Mouse (Mus musculus) cerebellum, postnatal 10 days (tissue): ENCODE measurements at regions not wholly inside any gene's neighbourhood (a gene's known extent, or its start where the extent isn't known, plus 50 kb on each side); places are given as distances from the start of the nearest gene placed in this dataset.

Experiments used
- DNase-seq, 2 experiments: peaks; one replicate each; pipeline ENCODE4 v3.0.0; 2021; ENCODE audit warnings: mixed read lengths in 2 of 2

GRCm38 (mm10) chr9:68268551-68268950, 385.0 kb upstream of the Rora start:
- peak; percentile 54 for DNase-seq

GRCm38 (mm10) chr9:68302232-68302925, 351.2 kb upstream of the Rora start:
- peak; percentile 4 to 12 for DNase-seq

GRCm38 (mm10) chr9:68330721-68331120, 322.9 kb upstream of the Rora start:
- DNase-seq: peak in 1 of 2 experiments; percentile 30

GRCm38 (mm10) chr9:68340921-68341320, 312.7 kb upstream of the Rora start:
- DNase-seq: no peak

- peak; percentile 52 to 69 for DNase-seq
Measured at GRCm38 (mm10) chr9:68341511-68341910, 312.1 kb upstream of the Rora start.

- no peak for DNase-seq
Measured at GRCm38 (mm10) chr9:68347426-68347825, 306.2 kb upstream of the Rora start.

GRCm38 (mm10) chr9:68351466-68351865, 302.1 kb upstream of the Rora start:
- DNase-seq: no peak

GRCm38 (mm10) chr9:68354470-68354869, 299.1 kb upstream of the Rora start:
- peak in 1 of 2 experiments; percentile 23 for DNase-seq

GRCm38 (mm10) chr9:68356078-68356477, 297.5 kb upstream of the Rora start:
- DNase-seq: no peak

GRCm38 (mm10) chr9:68357231-68357630, 296.4 kb upstream of the Rora start:
- peak; percentile 82 to 89 for DNase-seq

- DNase-seq: peak in 1 of 2 experiments; percentile 20
Measured at GRCm38 (mm10) chr9:68366973-68367372, 286.6 kb upstream of the Rora start.

GRCm38 (mm10) chr9:68367556-68367955, 286.0 kb upstream of the Rora start:
- DNase-seq: no peak

GRCm38 (mm10) chr9:68372726-68373125, 280.9 kb upstream of the Rora start:
- DNase-seq: peak; percentile 71 to 75

- DNase-seq: no peak
Measured at GRCm38 (mm10) chr9:68376222-68376621, 277.4 kb upstream of the Rora start.

GRCm38 (mm10) chr9:68381871-68382270, 271.7 kb upstream of the Rora start:
- peak in 1 of 2 experiments; percentile 20 for DNase-seq

GRCm38 (mm10) chr9:68400930-68401329, 252.7 kb upstream of the Rora start:
- peak; percentile 87 to 93 for DNase-seq

- DNase-seq: peak; percentile 45
Measured at GRCm38 (mm10) chr9:68402176-68402845, 251.3 kb upstream of the Rora start.

- DNase-seq: no peak
Measured at GRCm38 (mm10) chr9:68402981-68403380, 250.6 kb upstream of the Rora start.

- no peak for DNase-seq
Measured at GRCm38 (mm10) chr9:68403516-68403915, 250.1 kb upstream of the Rora start.

GRCm38 (mm10) chr9:68409786-68410185, 243.8 kb upstream of the Rora start:
- no peak for DNase-seq

- no peak for DNase-seq
Measured at GRCm38 (mm10) chr9:68426286-68426685, 227.3 kb upstream of the Rora start.

- no peak for DNase-seq
Measured at GRCm38 (mm10) chr9:68462755-68463154, 190.8 kb upstream of the Rora start.

- DNase-seq: no peak
Measured at GRCm38 (mm10) chr9:68463637-68464304, 189.8 kb upstream of the Rora start.

GRCm38 (mm10) chr9:68466671-68467070, 186.9 kb upstream of the Rora start:
- DNase-seq: no peak
